Mouse (Mus musculus): Measurements from ENCODE around the gene Antxr2.

- TF ChIP-seq EP300 (IDR thresholded peaks at IDR 0.05) (no peak), CTCF (IDR thresholded peaks at IDR 0.05) (no peak)
Measured at GRCm38 (mm10) chr5:97961786-97962185, 69.1 kb downstream of the Antxr2 start.
